Mouse (Mus musculus) natural killer cell, adult 2 months (primary cell): ENCODE results near the gene Hpcal4.
"Not testable (repeated sequence)": the region's sequence is repeated elsewhere in the genome, so short reads cannot be mapped to it uniquely, and the experiment has no call there.

ENCODE experiments used
- DNase-seq, 2 experiments: peaks; one replicate each; pipeline ENCODE4 v3.0.0; 2022; ENCODE audit warnings: low spot score in 2 of 2

Hpcal4 gene

DNA sequence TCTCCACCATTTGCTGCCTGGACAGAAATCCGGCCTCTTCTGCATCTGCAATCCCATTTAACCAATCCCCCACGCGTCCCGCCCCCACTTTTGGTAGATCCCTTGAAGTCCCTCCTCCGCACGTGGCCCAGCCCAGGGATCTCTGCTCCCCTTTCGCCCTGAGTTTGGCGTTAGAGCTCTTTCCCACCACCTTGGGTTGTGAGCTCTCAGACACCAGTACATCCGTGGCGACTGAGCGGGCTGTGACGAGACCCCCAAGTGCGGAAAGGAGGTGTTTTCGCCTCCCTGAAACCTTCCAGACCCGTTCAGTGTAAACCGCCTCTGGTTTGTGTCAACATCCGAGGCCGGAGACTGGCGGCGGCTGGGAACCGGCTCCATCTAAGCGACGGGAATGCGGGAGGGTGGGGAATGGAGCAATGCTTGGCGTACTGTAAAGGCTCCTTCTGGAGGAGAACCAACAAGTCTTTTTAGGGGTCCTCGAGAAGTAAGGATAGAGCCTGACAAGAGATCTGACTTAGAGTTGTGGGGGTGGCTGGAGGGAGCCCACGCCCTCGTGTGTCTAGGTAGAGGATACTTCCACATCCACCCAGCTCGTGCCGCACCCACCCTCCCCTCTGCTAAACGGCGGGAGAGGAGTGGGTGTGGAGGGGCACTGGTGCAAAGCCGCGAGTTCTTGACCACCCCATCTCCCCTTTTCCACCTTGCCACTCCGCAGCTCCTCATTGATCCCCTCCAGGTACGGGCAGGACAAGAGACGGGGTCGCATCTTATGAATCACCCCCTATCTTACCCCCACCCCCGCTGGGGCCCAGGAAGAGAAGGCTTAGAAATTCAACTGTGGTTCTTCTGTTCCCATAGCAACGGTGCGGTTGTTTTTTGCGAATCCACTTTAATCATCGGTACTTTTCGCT is at the start of gene Hpcal4:
Gene Hpcal4 (plus strand): TSS at position 900 of the 911 bp plus-strand sequence.
- no peak for DNase-seq

DNA sequence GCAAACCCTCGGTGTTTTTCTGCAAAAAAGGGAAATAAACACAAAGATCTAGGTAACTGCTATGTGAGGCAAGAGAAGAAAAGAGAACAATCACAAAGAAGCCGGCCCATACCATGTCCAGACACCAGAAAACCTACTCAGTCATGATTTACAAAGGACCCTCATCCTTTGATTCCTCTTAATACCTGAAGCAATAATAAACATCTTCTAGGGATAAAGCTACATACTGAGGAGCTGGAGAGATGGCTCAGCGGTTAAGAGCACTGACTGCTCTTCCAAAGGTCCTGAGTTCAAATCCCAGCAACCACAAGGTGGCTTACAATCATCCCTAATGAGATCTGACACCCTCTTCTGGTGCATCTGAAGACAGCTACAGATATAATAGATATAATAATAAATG is 45.5 kb upstream of the Hpcal4 start:
- DNase-seq, result no peak

GRCm38 (mm10) chr4:123139513-123140154 is 43.4 kb upstream of the Hpcal4 start, which contains the start of gene Ppie:
Gene Ppie, minus strand, starts transcription at chr4:123139951.
- DNase-seq, result peak; percentile 46 to 63

DNA sequence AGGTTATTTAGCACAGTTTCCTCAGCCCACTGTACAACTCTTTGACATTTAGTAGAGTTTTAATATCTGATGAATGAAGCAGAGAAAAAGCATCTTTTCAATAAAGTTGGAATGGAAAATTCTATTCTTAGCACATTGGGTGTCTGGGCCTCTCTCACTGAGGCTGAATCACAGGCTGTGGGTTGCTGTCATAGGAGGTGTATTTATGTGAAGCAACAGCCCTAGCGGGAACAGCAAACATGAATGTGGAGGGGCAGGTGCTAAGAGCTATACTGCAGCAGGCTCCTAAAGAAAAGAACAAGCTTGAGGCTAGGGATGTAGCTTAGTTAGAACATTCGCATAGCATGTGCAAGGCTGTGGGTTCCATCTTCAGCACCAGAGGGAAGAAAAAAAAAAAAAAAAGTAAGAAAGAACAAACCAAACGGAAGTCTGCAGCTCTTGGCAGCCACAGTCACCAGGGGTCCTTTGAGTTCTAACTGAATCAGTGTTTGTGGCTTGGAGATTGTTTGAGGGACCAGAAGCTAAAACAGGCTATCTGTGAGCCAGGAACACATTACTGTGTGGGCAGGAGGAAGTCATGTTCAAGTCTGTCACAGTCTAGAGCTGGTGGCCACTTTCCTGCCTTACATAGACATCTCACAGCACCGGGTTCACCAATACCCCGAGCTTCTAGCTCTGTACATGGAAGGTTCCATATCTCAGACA is 35.4 kb upstream of the Hpcal4 start:
- DNase-seq, result no peak

- no peak for DNase-seq
Observed at GRCm38 (mm10) chr4:123152003-123152402, 31.0 kb upstream of the Hpcal4 start.

DNA sequence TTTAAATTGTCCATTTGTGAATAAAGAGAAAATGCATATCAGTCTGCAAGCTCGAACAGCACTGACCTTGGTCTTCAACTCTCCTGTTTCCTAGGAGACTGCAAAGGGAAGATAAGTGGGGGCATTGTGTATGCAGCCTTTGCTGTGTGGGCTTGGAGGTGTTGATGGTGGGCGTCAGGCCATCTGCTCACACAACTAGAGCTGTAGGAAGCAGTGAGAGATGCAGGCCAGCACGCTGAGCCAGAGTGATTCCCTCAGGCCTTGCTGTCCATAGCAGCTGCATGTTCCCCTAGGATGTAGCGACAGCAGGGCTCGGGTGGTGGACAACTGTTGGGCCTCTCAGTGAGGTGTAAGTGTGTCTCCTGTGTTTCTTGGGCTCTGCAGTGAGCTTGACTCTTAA is 30.1 kb upstream of the Hpcal4 start:
- DNase-seq, result no peak

GRCm38 (mm10) chr4:123155004-123155403 is 28.0 kb upstream of the Hpcal4 start:
- peak in 1 of 2 experiments; percentile 7 for DNase-seq

DNA sequence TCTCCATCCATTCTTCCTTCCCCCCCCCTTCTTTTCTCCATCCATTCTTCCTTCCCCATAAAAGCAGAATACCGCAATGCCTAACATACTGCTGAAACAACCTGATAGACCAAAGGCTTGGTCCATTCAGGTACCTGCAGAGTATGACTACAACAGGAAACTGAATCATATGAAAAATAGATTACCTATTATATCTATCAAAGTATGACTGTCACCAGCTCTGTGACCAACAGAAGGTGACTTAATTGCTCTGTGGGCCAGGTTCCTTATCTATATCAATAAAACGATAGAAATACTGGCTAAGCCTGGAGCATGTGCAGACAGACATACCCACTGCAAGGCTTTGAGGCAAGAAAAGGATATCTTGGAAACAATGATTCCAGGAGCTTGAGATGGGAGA is 27.6 kb upstream of the Hpcal4 start:
- DNase-seq, result no peak

- DNase-seq, result no peak
Observed at GRCm38 (mm10) chr4:123155840-123156239, 27.2 kb upstream of the Hpcal4 start.

GRCm38 (mm10) chr4:123160571-123160970 is 22.5 kb upstream of the Hpcal4 start:
- no peak for DNase-seq

DNA sequence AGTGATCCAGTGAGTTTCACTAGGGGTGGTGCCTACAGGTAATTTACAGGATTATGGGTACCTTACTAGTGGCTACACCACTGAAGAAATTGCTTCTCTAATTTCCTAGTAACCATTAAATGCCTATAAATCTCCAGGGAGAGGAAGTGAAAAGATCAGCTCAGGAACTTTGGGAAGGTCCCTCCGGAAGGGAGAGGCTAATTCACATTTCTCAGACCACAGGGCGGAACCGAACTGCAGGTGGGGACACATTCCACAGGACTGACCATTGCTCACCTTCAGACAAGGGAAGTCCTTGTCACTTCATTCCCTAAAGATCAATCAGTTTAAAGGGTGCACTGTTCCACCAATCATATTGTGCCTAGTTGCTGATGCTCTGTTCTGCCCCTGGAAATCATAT is 21.8 kb upstream of the Hpcal4 start:
- not testable (repeated sequence) for DNase-seq

DNA sequence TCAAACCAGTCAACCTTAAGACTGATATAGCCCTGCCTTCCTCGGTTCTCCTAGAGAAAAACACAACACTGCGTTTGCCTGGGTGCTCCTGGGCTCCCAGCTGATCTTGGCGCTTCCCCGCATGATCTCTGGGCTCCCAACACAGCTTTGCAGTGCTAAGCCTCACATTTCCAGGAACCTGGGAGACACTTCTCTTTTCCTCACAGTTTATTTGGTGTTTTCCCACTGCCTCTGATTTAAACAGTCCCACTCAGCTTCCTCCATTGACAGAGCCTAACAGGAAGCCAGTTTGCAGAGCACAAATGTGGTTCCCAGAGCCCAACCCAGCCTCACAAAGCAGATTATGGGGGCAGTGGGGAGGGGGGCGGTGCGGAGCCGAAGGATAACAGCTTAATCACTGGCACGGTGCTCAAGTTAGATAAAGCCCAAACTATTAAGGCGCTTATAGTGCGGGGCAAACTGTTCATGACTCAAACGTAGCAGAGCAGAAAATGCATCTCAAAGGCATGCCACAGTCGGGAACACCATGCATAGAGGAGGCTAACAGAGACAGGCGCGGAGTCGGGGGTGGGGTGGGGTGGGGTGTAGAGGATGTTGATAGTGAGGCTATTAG is 20.6 kb upstream of the Hpcal4 start:
- DNase-seq, result no peak

GRCm38 (mm10) chr4:123164157-123164556 is 18.9 kb upstream of the Hpcal4 start:
- no peak for DNase-seq

DNA sequence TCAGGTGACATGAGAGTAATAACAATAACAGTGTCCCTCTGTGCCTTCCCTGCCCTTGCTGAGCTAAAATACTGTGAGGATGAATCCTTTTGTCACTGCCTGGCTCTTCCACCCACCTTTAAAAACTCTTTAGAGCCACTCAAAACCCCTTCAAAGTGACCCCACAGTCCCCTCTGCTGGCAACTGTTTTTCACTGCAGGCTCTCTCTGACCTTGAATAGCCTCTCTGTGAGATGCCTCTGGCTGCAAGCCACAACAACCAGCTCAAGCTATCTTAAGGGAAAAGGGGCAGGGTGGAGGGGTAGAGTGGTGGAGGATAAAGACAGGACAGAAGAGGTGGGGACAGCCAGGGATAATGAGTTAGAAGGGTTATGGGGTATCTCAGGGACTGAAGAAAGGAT is 11.2 kb upstream of the Hpcal4 start:
- no peak for DNase-seq

- DNase-seq, result peak; percentile 50 to 55
Observed at GRCm38 (mm10) chr4:123183239-123184056, 421 bp downstream of the Hpcal4 start.

GRCm38 (mm10) chr4:123184816-123185215 is 1.8 kb downstream of the Hpcal4 start:
- no peak for DNase-seq

- DNase-seq, result no peak
Observed at GRCm38 (mm10) chr4:123192336-123192735, 9.3 kb downstream of the Hpcal4 start.

GRCm38 (mm10) chr4:123193791-123194190 is 10.8 kb downstream of the Hpcal4 start:
- no peak for DNase-seq

GRCm38 (mm10) chr4:123196695-123197094 is 13.7 kb downstream of the Hpcal4 start:
- DNase-seq, result no peak

GRCm38 (mm10) chr4:123200771-123201185 is 17.8 kb downstream of the Hpcal4 start:
- peak; percentile 22 to 38 for DNase-seq
